Mouse (Mus musculus) adrenal gland, postnatal 25 days (tissue): ENCODE results near the gene Rnf157. TPM values are rescaled to one million over a fixed set of nuclear protein-coding genes. Genes with fewer than 3 reads are reported as not detected.

Experiments
- DNase-seq: peaks from one replicate; pipeline ENCODE4 v3.0.0; 2021; ENCODE audit warnings: mixed read lengths
- long read RNA-seq: library from polyadenylated mRNA; stranded (forward); transcript quantifications from one replicate; pipeline ENCODE4 v2.0.0, GENCODE M21; 2021
- total RNA-seq: library from RNA; stranded (reverse); gene quantifications from 2 replicates; pipeline ENCODE4 v1.2.3, GENCODE M21; 2021

Gene Rnf157
- 8.5 and 8.9 TPM in 2 replicates for total RNA-seq
- long read RNA-seq, full-length matches to known transcripts, result 1 of 5 reads
- long read RNA-seq, partial matches to known transcripts, result 2 of 5 reads
- long read RNA-seq, other reads (novel, unspliced or antisense), result 2 of 5 reads

DNA sequence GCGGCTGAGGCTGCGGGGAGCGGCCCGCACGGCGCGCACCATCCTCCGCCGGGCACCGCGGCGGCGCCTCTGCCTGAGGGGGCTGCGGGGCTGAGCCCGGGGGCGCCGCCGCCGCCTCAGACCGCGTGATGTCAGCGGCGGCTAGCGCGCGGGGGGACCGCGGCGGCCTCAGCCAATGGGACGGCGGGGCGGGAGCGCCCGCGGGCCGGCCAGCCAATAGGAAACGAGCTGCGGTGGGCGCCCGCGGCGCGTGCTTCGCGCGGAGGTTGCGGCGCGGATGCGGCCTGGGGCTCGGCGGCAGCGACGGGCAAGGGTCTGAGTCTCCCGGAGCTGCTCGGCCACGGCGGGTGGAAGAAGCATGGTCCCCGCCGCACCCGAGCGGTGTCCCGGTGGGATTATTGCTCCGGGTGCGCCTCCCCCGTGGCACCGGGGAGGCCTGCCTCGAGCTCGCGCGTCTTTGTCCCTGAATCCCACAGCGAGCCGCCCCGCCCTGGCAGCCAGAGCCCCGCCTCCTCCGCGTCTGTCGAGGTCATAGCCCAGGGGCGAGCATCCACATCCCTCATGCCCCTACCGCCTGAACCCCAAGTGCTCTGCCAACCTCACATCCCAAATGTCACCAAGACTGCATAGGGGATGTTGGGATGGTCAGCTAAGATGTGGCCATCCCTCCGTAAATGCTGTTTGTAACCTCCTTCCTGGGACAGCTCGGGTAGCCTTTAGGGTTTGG is at the start of gene Rnf157:
TSS of gene Rnf157 (minus strand) at position 129 of the 727 bp plus-strand sequence.
- DNase-seq, result peak; percentile 87

DNA sequence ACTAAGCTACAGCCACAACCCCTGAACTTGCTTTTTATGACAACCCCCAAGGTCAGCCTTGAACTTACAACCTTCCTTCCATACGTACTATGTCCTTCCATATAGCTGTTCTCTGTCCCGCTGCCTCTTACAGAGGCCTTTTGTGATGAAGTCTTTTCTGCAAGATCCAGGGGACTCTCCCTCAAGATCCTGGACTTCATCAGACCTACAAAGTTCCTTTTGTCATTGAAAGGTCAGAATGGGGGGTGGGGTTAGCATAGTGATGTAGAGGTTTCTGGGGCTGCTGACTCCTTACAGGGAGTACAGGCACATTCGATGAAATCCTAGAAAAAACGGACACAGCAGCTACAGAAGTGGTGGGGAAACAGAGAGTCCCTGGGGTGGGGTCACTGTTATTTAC is 47.0 kb upstream of the Rnf157 start:
- no peak for DNase-seq

DNA sequence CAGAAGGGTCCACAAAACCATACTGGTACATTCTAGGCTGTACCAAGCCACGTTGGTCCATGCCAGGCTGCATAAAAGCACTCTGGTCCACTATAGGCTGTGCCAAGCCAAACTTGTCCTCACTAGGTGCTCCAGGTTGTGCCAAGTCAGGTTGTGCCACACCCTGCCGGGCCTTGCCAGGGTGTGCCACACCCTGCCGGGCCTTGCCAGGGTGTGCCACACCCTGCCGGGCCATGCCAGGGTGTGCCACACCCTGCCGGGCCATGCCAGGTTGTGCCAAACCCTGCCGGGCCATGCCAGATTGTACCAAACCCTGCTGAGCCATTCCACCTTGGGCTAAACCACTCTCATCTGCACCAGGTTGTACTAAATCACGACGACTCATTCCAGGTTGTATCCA is 43.4 kb upstream of the Rnf157 start:
- DNase-seq, result no peak

DNA sequence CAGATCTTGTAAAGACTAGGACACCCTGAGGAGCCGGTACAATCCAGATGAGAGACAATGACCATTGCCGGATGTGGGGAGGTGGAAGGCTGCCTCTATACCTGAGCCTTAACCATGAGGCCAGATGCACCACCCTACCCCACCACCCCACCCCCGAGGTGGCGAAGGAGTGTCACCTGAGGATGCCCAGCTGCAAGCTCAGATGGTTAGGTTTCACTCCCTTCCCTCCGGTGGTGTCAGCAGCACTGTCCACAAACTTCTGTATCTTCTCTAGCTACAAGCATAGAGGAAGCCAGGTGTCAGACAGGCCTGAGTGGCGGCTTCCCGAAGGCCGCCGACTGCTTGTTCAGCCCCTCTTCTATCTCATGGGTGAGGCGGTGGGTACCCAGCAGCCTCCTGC is 41.1 kb upstream of the Rnf157 start:
- no peak for DNase-seq

DNA sequence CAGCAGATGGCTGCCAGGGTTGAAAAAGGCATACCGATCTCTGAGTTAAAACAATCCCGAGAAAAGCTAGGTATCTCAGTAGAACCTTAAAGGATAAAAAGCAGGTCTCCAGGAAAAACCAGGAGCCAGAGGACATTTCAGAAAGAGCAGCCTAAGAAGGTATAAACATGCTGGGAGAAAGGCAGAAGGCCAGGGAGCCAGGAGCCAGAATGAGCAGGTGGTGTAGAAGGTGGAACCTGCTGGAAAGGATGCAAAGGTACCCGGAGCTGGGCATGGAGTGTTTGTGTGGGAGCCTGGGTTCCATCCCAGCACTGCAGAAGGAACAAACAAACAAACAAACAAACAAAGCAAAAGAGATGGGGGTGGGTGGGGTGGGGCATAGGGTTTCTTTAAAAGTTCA is 36.5 kb upstream of the Rnf157 start:
- DNase-seq, result no peak

DNA sequence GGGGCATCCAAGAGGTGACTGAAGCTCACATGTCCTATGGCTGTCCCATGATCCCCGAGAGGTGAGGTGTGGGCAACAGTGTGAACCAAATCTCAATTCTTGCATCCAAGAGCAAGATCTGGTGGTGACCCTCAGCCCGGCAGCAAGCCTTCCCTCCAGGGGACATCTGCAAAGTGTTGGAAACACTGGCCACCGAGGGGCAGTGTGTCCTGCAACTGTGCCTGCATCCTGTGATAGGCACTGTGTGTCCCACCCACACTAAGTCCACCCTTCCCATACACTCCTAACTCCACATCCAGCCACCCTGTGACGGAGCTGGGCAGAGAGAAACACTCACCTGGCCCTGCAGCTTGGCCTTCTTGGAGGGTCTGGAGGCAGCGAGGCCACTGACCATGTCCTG is 35.0 kb upstream of the Rnf157 start:
- DNase-seq, result no peak

DNA sequence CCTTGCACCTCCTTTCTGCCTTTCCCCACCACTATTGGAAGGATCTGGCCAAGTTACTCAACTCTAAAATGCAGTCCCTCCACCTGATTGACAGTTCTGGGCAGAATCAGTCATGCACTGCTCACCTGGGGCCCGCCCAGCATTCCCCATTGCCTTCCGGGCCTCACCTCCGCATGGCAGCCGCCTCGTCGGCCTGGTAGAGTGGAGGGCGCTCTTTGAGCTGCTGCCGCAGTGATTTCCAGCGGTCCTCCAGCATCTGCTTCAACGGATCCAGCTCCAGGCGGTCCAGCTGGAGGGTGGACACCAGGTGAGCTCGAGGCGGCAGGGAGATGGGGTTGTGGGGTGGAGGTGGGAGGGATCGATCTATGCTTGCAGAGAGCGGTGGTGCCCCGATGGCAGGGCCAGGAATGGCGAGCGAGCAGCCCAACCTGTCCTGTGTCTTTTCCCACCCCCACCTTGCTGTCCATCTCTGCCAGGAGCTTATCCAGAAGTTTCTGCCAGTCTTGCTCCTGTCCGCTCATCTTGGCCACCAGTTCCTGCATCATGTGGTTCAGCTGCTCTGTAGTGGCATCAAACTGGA is 33.6 kb upstream of the Rnf157 start:
- no peak for DNase-seq

DNA sequence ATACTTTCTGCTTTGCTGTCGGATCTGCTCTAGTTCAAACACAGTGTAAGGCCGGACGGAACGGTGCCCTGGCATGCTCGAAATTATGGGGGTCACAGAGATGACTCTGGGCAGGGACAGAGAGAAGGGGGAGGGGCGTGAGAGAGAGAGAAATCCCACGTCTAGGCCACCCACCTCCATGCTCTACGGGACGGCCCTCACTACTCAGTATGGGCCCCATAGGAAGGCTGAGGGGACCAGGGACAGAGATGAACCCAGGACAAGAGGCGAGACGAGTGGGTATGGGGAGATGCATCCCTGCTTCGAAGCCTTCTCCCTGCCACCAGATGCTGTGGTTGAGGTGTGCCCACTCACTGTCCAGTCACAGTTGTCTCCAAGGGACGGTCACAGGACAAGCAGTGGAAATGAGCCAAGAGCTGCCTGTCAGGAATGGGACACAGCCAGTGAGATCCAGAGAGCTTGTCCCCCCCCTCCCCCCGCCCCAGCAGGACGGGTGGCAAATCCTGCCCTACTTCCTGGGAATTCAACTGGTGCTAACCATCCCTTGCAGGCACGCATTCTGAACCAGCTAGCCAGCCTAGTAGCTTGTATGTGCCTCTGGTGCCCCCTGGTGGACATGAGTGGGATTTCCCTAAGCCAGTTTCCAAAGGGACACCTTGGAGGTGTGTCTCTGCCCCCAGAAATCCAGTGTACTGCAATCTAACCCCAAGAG is 32.9 kb upstream of the Rnf157 start:
- DNase-seq, result peak; percentile 95

DNA sequence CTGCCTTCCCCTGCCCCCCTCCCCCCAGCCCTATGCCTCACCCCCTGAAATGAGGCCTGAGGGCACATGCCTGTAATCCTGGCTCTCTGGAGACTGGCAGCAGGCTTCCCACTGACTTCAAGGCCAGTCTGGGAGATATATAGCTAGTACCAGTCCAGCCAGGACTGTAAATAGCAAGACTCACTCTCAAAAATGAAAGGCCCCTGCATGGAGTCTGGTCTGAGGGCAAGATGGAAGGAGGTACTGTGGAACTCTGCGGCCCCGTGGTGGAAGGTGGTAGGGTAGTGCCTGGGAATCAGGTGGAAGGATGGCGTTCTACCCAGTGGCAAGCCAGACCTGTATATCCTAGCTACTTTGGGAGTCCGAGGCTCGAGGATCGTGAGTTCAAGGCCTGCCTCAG is 31.1 kb upstream of the Rnf157 start:
- no peak for DNase-seq

DNA sequence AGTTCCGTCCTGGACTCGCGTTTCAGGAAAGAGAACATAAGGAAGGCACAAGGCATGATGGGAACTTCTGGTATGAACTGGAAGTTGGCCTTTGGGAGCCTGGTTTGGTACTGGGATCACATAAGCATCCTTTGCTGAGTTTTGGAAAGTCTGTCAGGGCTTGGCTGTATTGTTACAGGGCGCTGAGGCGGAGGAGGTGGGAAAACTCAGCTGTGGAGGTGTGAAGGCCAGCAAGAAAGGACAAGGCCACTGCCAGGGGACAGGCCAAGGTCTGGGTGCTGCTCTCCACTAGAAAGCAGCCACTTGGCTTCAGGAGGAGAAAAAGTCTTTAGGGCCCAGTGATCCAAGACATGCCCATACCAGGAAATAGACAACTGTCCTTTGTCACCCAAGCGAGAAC is 30.5 kb upstream of the Rnf157 start:
- DNase-seq, result no peak

DNA sequence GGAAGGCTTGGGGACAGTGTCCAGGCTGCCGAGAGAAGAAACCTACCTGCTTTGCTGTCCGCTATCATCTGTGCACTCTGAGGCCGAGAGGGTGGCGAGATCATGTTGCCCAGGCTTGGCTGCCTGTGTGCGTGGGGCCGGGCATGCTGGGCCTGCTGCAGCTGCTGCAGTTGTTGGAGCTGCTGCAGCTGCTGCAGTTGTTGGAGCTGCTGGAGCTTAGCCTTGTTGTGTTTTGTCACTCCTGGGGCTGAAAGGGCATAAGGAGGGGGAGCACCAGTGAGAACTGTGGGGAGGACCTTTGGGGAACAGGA is 30.0 kb upstream of the Rnf157 start:
- no peak for DNase-seq

DNA sequence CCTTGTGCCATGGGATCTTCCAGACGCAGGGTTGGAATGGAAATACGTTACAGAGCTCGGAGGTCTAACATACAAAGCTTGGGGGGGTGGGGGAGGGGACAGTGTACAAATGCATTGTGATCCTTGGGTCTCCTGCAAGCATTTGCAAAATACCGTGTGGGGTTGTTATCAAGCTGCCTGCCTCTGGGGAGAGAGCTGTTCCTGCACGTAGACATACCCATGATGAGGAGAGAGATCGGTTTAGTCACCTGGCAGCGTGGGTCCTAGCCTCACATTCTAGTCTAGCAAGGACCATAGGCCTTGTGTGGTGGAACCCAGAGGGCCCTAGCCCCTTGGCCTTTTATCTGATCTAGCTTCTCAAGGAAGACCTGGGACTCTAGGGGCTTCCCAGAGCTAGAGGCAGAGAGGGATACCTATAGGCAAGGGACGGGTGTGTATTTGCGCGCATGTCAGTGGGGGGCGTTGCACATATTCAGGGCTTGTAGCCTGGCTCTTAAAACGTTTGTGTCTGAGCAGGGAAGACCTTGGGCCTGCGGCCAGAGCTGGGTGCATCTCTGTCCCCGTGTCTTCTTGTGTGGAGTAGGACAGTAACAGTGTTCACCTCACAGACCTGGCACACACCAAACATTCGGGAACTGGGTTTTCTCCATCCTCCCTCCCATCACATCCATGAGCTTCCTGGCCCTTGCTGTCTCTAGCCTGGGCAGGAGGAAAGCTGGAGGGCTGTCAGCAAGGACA is 29.5 kb upstream of the Rnf157 start:
- peak; percentile 44 for DNase-seq

DNA sequence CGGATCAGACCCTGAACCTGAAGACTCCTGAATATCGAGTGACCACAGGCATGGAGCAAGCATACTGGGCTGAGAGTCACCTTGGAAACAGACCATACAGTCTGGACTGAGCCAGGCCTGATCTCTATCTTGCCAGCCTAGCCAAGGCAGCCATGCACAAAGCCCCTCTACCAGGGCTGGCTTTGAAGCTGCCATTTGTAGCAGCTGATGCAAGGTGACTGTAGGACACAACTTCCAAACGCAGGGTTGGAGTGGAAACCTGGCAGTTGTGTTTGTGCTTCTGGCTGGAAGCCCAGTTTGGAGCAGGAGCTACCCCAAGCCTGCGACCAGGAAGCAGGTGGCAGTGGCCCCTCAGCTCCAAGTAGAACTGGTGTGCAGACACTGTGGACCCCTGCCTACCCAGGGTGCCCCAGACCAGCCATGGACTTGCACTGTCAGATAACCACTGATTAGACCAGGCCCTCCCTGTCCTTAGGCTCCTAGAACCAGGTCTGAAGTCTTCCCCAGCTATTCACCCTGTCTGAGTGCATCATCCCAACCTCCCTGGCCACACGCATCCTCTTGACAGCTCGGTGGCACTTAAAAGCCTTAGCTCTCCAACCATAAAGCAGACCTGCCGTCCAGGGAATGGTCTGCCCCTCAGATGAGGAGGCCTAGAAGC is 27.7 kb upstream of the Rnf157 start:
- no peak for DNase-seq

DNA sequence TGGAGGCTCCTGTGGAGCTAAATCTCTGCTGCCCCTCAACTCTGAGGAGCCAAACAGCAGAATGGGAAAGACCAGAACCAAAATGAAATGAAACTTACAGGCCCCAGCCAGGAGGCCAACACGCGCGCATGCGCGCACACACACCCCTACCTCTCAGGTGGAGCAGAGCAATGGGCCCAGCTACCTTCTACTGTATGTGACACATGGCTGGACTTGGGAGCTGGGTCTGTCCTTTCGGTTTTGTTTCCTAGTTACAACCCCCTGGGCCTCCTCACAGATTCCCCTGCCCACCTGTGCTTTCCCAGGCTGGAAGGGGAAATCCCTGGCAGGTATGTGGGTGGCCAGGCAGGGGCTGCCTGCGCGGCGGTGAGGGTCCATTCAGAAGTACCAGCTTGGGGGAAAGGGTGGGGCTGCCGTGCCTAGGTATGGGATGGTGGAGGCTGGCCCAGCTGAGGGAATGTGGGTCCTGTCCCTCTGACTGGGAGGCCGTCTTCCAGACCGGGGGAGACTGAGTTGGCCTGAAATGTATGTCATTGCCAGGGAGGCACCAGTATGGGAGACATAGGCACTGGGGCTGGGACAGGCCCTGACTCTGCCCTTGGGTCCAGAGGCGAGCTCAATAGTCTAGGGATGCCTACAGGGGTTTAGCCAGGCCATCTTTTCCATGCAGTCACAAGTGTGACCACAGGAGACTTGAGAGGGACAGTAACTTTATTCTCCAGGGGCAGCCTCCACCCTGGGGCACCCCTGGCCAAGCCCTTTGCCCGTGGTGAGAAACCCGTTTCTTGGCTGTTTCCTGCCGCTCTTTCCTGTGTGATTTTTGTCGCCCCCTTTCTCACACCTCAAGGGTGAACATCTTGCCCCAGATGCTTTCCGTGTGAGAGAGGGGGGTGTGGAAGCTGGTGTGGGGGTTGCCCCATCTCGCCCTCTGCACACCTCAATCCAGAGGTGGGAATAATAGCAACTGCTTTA is 26.7 kb upstream of the Rnf157 start:
- DNase-seq, result no peak

DNA sequence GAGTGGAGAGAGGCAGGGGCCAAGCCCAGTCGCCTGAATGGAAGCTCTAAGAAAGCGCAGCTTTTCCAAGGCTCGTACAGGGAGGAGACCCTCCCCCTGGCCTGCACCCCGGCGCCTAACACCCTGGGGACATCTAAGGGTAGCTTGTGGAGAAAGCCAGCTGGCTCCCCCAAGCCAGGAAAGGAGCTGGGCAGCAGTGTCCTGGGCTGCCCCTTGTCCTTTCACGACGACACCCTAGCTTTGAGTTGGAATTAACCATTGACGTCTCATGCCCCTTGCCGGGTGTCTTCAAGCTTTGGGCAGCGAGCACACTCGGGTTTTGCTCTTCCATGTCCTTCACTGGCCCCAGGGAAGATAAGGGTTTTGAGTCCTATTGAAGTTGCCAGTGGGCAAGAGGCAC is 24.7 kb upstream of the Rnf157 start:
- no peak for DNase-seq

DNA sequence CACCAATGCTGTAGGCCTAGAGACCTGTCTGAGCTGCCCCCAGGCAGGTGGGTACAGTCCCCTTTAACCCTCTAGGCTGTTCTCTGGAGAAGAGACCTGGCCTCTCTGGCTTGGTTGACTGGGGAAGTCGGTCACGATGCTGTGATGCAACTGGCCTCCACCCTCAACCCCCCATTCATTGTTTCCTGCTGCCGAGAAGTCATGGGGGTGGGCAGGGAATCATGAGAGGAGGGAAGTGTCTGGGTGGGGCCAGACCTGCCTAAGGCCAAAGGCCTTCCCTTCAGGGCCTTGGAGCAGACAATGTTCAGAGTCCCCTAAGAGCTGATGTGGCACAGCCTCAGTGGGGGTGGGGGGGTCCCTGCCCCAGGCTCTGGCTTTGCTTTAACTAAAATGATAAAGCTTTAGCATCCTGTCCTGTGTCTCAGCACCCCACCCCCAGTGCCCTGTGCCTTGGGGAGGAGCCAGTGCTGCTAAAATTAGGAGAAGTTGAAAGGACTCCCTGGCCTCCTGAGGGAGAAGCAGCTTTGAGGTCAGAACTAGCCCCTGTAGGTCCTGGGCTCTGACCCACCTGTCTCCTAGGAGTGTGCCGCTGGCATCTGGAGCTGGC is 24.0 kb upstream of the Rnf157 start:
- DNase-seq, result peak; percentile 29

DNA sequence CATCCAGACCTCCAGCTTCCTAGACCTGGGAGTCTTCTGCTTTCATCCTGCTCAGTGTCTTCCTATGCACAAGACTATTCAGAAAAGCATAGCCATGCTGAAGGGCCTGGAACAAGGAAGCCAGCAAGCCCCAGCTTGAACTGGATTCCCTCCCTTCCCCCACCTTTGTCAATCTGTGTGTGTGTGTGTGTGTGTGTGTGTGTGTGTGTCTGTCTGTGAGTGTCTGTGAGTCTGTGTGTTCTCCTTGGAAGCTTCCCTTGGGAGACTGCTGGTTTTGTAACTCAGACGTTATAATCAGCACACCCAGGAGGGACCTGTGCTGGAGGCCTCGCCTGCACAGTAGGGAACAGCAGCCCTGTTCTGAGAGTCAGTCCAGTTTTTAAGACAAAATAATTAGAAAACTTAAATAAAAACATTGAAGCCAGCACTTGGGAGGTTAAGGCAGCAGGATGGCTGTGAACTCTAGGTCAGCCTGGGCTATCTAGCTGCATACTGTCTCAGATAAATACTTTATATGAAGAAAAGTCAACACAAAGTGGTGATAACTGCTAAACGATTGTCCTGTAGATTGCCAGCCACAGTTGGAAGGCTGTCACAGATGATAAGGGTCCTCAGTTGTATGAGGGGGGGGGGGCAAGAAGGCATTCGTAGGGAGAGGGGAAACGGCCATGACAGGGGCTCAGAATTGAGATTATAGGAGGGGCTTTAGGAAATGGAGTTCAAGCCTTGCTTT is 23.3 kb upstream of the Rnf157 start:
- DNase-seq, result no peak

DNA sequence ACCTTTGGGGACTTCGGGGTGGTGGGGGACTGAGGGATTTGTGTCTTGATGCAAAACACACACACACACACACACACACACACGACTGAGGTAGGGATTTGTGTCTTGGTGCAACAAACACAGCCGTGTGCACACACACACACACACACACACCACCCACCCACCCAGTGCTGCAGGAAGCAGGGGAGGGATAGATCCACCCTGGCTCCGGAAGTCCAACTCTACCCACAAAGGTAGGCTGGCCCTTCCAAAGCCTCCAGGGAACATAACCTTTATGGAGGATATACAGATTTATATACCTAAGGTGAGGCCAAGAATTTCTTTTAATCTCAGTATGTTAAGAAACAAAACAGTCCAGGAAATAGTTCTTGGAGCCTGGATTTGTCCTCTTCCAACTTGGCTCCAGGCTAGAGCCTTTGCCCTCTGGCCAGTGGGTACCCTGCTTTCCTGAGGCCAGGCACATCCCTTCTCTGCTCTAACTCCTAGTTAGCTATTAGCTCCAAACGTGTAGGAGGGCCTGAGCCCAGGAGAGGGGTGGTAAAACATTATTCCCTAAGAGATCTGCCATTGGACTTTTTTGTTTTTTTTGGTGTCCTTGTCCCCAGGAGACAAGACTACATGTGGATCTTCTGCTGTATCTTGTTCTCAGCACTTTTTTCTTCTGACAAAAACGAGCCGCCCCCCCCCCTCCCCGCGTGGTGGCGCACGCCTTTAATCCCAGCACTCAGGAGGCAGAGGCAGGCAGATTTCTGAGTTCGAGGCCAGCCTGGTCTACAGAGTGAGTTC is 22.3 kb upstream of the Rnf157 start:
- DNase-seq, result no peak
